Mouse (Mus musculus) CD4-positive, CD25-positive, alpha-beta regulatory T cell, adult 4 months (primary cell): ENCODE results near the gene Ccdc92b. TPM values are rescaled to one million over a fixed set of nuclear protein-coding genes. Genes with fewer than 3 reads are reported as not detected.

Source experiments
- ATAC-seq: one replicate; pipeline ENCODE4 v1.8.0; 2017
- polyA plus RNA-seq, 2 experiments: library from polyadenylated mRNA; unstranded; fragments of 100-300 nt; shearing (Covaris generic); gene quantifications; one replicate each; pipeline ENCODE4 v1.2.1; 2017

The Ccdc92b gene
- polyA plus RNA-seq, 2 experiments from 2014 or later: not detected

GRCm38 (mm10) chr11:74655941-74656340 lies 36.5 kb downstream of the Ccdc92b start:
- ATAC-seq: no peak

- ATAC-seq: no peak
These were observed 40.9 kb downstream of the Ccdc92b start for GRCm38 (mm10) chr11:74660336-74660735.

DNA sequence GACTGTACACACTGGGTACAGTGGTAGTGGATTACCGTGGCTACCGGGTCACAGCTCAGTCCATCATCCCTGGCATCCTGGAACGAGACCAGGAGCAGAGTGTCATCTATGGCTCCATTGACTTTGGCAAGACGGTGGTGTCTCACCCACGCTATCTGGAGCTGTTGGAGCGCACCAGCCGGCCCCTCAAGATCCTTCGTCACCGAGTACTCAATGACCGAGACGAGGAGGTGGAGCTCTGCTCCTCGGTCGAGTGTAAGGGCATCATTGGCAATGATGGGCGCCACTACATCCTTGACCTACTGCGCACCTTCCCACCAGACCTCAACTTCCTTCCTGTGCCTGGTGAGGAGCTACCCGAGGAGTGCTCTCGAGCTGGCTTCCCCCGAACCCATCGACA lies 42.2 kb downstream of the Ccdc92b start:
- no peak for ATAC-seq

- ATAC-seq: no peak
These were observed 42.8 kb downstream of the Ccdc92b start for GRCm38 (mm10) chr11:74662221-74662620.

DNA sequence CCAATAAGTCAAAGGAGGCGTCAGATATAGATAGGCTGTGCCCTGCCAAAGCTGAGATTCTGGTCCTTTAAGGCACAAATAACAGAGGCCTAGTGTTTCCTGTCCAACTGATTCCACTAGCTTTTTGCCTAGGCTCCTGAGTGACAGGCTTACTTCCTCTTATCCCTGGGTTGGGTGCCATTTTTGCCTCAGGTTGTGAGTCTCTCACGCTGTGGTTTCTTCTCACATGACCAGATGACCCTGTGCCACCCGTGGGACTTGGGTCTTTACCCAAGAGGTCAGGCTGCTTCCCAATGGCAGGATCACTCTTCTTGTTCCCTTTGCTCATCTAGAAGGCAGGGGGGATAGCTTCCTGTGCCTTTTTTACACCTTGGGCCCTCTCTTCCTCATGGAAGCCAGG lies 44.9 kb downstream of the Ccdc92b start:
- no peak for ATAC-seq

- ATAC-seq: no peak
These were observed 45.5 kb downstream of the Ccdc92b start for GRCm38 (mm10) chr11:74664906-74665305.

- no peak for ATAC-seq
These were observed 46.4 kb downstream of the Ccdc92b start for GRCm38 (mm10) chr11:74665631-74666283.

DNA sequence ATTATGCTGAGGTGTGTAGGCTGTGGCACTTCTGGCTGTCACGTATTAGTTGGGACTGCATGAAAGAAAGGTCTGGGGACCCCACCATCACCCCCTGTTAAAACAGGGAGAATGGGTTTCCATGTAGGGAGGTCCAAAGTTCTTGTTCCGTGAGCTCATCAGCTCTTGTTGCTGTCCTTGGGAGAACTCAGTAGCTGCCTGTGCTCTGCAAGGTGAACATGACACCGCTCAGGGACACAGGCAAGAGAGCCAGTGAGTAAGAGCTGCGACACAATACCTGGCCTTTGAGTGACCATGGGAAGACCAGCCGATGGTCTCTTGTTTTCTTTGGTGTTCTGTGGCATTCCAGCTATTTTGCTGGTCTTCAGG lies 46.9 kb downstream of the Ccdc92b start:
- no peak for ATAC-seq

GRCm38 (mm10) chr11:74666776-74667581 lies 47.6 kb downstream of the Ccdc92b start:
- no peak for ATAC-seq

DNA sequence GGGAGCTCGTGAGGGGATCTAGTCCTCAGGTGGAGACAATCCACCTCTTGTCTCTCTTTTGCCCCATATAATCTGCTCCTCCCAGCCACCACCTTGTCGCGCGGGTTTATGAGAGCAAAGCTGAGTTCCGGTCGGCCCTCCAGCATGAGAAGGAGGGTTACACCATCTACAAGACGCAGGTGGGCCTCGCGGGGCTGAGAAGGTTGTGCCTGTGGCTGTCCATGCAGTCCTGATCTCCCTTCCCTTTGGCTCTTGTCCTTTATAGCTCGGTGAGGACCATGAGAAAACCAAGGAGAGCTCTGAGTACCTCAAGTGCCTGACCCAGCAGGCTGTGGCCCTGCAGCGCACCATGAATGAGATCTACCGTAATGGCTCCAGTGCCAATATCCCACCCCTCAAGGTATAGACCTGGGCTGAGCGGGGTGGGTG lies 48.2 kb downstream of the Ccdc92b start:
- no peak for ATAC-seq

DNA sequence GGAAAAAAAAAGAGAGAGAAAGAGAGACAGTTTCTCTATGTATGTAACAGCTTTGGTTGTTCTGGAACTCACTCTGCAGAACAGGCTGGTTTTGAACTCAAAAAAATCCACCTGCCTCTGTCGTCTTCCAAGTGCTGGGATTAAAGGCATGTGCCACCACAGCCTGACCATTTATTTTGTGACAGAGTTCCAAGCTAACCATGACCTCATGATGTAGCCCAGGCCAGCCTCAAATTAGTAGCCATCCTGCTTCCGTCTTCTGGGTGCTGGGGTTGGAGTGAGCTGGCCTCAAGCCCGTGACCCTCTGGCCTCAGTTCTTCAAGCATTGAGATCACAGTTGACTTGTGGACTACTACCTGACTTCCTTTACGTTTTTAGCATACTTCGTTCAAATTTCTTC lies 49.1 kb downstream of the Ccdc92b start:
- no peak for ATAC-seq

DNA sequence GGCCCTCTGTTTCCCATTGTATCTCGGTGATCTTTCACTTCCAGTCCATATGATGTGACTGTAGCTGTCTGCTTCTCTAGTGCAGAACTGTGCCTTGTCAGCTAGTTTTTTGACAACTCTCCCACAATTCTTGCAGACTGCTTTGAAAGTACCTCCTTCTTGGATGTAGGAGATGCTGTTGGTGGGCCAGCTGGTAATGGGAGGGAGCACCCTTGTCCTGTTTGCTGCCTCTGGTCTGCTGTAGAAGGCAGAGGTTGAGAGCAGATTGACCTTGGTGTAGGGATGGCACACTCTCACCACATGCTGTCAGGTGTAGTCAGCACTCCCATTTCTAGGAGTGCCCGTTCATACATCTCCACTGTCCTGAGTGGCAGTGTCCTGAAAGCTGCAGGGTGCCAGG lies 49.6 kb downstream of the Ccdc92b start:
- no peak for ATAC-seq

- no peak for ATAC-seq
These were observed 50.7 kb downstream of the Ccdc92b start for GRCm38 (mm10) chr11:74670151-74670550.

GRCm38 (mm10) chr11:74671013-74671412 lies 51.6 kb downstream of the Ccdc92b start:
- no peak for ATAC-seq

DNA sequence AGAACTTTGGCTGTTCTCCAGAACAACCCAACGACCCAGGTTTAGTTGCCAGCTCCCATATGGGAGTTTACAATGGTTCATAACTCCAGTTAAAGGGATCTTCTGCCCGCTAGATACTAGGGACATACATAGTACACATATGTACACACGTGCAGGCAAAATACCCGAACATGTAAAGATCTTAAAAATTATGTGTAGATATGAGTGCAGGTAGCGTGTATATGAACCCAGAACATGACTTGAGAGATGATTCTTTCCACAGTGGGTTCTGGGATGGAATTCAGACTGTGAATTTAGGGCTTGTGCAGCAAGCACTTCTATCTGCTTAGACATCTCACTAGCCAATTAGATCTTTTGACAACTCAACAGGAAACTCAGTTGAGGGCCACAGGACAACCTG lies 52.4 kb downstream of the Ccdc92b start:
- ATAC-seq: no peak

GRCm38 (mm10) chr11:74672901-74673513 lies 53.6 kb downstream of the Ccdc92b start:
- no peak for ATAC-seq

DNA sequence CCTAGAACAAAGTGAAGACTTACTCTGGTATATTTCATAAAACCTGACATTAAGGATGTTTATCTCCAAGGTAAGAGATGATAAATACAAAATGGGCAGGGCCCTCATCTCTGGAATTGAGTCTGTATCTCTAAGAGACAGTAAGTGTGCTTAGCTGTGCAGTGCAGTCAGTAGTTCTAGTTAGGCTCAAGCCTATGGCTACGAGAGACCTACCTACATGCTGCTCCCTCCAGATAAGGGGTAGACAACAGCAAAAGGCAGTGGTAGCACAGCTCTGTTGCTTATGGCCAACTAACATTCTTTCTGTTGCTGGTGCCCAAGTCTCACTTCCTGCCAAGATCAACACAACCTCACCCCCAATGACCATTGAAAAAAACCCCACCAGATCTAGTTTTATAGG lies 54.2 kb downstream of the Ccdc92b start:
- no peak for ATAC-seq

GRCm38 (mm10) chr11:74674713-74675112 lies 55.3 kb downstream of the Ccdc92b start:
- no peak for ATAC-seq

DNA sequence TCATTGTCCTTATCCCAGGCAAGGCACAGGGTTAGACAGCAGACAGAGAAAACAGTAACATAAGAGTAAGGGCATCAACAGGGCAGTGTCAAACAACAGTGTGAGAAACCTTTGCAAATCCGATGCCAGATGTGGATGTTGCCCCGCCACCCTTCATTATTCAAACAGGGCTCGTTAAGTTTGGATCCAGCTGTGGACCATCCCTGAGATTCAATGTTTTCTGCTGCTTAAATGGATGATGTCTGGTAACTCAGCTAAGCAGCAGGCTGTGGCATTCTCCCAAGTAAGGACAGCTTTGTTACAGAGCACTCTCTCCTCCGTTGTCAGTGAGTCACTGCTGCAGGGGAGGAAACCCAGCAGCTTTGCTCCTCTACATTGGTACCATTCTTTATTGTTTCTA lies 55.8 kb downstream of the Ccdc92b start:
- no peak for ATAC-seq
